Mouse (Mus musculus) kidney, adult 11 months (tissue): ENCODE results near the gene Tctn1.

Source experiments
- DNase-seq: peaks from one replicate; pipeline ENCODE4 v3.0.0; 2022

Gene Tctn1

DNA sequence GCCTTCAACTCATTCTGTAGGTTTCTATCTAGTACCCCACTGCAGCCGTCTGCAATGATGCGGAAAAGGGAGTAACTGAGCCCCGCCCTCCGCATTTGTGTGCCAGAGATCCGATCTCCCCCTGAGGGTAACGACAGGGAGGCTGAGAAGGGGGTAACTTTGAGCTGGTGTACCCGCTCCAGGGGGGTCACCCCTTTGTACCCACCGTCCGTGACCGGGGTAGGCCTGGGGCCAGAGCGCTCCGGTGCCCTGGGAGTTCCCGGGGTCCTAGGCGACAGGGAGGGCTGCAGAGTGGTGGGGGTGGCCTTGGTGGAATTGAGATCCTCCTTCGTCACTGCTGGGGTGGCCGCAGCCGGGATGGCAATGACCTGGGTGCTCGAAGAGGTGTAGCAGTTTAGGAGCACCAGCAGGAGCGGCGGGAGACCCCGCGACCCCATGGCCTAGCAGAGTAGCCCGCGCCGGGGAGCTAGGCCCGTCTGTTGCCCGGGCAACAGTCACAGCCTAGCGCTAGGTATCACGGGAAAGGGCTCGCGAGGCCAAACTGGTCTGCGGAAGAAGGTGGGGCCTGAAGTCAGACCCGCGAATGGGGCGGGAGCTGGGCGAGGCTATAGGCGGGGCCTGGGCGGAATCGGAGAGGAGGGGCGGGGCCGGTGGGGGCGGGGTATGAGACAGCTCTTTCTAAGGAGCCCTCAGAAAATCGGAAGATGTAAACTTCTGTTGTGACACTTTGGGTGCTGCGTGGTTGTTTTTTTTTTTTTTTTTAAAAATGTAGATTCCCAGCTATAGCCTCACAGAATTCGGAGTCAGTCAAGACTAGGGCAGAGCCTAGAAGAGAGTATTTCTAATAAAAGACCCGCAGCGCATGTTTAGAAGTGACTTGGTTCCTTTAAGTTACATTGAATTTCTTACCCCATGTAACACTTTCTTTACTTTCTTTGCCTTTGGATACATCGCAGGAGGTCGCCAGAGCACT lies at the start of gene Tctn1:
Tctn1 (minus strand) TSS at position 528 of the 973 bp plus-strand sequence.
- peak; percentile 84 for DNase-seq

DNA sequence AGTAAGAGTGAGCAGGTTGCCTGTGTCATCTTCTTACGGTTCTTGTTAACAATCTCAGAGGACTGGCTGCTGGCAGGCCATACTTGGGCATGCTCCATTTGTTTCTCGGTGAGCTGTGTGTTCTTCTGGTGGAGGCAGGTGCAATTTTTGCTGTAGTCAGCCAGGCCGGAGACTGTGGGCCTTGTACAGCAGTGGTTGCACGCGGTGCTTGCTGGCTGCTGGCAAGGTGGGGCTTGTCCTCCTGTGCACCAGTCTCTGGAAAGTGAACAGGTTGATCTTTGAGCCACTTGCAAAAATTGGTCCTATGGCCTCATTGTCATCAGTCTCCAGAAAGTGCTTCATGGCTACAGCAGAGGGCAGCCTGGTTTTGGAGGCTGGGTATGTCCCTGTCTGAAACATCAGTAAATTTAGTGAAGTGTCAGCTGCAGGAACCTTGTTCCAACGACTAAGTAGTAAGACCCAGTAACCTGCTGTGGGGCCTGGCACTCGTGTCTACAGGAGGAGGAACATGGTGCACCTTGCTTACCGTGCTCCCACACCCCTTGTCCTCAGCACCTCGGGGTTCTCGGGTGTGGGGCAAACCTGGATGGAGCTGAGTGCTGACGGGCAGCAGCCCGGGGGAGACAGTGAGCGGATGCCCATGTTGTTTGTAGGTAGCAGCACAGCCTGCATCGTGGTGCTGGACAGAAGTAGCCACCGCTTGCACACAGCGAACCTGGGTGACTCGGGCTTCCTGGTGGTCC lies 48.9 kb upstream of the Tctn1 start:
- peak; percentile 62 for DNase-seq

DNA sequence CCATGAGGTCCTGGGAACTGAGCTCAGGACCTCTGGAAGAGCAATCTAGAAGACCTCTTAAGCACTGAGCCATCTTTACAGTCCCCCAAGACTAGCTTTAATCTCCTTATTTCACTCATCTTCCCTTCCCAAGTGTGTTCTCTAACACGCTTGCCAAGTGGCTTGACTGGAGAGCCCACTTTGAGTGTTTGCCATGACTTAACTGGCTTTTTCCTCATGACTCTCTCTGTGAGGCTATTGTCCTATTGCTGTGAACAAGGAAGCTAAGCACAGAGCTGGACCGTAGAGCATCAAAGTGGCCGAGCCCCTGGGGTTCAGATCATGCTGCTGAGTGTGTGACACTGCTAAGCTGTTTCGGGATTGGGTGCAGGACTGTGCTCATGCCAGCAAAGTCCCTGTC lies 48.1 kb upstream of the Tctn1 start:
- DNase-seq, result no peak

DNA sequence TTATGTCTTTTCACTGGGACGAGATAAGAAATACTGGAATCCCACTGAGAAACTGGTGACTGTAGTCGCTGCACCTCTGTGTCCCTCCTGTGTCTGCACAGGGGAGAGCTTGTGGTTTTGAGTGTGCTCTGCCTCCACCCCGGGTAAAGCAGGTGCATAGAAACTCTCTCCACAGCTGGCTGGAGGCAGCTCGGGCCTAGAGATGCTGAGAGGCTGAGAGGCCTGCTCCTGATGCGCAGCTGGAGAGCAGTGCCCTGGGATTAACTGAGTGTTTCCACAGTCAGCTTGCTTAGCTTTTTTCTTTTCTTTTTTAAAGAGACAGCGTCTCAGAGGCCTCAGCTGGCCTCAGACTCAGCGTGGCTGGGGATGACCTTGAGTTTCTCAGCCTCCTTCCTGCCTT lies 47.4 kb upstream of the Tctn1 start:
- no peak for DNase-seq

DNA sequence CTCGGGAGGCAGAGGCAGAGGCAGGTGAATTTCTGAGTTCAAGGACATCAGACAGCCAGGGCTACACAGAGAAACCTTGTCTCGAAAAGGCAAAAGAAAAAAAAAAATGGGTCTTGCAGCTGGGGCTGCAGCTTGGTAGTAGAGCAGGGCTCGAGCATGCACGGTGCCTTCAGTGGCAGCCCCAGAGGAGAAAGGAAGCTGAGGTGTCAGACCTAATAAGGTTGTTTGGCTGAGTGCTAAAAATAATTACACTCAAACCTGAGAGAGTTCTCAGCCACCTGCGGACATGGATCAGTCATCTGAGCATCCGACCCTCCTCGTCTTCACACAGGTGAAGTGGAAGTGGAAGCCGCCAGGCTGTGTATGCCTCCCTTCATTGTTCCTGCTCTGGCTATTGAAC lies 46.4 kb upstream of the Tctn1 start:
- DNase-seq, result no peak

DNA sequence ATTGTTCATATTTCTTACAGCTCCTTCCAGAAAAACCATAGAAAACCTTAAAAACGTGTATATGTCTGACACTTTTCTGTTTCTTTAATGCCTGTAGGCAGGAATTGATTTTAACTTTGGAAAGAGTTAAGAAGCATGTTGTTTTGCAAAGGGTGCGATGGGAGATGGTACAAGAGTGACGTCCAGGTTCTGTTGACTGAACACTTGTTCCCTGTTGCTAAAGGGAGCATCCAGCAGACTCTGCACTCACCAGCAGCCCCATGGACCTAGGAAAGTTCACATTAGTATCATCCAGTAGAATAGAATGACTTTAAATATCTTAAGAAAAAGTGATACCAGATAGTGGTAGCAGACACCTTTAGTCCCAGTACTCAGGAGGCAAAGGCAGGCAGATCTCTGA lies 42.3 kb upstream of the Tctn1 start:
- no peak for DNase-seq

DNA sequence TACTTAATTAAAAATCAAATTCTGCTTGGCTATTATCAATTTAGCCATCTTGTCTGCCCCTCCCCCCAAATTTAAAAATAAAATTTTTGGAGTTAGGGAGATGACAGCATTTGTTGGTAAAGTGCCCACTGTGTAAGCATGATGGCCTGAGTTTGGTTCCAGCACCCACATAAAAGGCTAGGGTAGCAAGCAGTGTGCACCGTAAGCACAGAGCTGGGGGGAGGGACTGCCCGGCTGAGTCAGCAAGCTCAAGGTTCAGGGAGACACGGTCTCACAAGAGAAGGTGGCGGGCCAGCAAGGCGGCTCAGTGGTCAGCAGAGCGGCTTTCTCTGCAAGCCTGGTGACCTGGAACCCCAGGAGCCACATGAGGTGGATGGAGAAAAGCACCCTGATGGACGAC lies 41.2 kb upstream of the Tctn1 start:
- peak; percentile 83 for DNase-seq

DNA sequence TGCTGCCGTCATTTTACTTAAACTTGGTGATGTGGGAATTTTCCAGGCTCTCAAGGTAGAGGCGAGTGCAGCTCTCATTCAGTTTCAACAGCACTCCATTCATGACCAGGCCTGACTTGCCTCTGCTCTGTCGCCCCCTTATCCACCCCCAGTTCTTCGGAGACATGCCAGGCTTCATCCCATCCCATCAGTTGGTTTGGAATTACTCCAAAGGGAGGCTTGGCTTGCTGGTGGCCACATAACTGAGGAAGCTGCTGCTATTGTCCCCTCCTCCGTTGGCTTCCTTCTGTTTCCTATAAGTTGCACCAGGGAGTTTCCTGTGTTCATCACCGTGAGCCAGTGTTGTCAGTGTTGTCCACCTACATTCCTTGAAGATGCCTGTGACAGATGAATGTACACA lies 40.3 kb upstream of the Tctn1 start:
- no peak for DNase-seq

DNA sequence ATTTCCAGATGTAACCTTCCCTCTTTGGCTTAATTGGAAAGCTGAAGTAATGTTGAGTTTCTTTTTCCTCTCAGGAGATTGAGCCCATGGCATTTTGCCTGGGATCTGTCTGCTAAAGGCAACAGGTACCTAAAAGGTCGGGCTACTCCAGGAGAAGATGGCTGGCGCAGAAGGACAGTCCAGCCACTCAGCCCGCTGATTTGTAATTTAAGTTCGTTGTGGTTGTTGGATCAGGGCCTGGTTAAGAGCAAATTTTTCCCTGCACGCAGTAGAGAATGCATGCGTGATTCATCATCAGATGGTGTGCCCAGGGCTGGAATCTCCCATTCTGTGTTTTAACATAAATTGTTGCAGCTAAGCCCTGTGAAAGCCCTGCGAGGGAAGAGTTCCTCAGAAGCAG lies 39.7 kb upstream of the Tctn1 start:
- no peak for DNase-seq

DNA sequence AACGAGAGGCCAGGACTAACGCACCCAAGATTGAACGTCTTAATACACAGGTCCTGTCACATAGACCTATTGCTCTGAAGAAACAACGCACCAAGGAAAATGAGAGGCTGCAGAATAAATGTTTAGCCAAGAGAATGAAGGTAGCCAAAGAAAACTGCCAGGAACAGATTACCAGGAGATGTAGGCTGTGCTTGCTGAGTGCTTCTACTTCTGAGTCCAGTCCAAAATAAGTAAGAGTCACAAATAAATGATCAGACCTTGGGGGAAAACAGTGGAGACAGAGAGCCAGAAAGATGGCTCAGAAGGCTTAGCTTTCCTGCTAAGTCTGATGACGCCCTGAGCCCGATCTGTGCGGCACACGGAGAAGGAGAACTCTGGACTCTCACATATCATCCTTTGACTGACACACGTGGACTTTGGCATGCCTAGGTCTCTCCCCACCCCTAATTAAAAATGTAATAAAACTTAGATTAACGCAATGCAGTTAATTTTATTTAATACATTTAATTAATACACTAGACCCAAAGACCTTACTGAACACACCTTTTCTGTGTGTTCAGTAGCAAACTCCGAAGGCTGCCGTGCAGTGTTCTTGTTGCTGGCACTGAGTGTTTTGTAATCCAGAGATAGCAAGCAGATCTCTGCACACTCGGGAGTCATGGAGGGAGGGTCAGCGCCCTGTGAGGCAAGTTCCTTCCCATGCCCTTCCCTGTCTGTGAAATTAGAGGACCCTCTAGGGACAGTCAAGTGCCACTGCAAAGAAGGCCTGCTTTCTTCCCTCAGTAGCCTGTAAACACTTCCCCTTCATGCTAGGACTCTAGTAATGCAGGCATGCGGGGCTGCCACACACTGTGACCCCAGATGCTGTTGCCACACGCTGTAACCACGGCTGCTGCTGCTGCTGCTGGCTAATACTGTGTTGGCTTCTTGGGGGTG lies 38.8 kb upstream of the Tctn1 start:
- no peak for DNase-seq

DNA sequence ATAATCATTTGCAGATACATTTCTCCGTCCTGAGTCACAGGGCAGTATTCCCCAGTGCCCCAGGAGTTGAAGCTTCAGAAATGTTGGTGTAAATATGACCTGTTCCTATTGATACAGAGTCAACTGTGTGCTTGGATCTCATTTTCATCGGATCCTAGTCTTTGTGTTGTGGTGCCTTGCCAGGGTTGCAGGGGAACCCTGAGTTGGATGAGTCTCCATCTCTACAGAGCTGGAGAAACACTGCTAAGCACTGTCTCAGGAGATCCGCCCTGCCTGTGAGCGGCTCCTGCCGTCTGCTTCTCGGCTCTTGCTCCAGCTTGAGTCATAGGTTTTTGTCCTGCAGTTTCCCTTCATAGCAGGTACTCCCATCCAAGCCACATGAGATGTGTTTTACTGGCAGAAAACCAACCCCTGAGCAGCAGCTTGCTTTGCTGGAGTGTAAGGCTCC lies 35.8 kb upstream of the Tctn1 start:
- no peak for DNase-seq

DNA sequence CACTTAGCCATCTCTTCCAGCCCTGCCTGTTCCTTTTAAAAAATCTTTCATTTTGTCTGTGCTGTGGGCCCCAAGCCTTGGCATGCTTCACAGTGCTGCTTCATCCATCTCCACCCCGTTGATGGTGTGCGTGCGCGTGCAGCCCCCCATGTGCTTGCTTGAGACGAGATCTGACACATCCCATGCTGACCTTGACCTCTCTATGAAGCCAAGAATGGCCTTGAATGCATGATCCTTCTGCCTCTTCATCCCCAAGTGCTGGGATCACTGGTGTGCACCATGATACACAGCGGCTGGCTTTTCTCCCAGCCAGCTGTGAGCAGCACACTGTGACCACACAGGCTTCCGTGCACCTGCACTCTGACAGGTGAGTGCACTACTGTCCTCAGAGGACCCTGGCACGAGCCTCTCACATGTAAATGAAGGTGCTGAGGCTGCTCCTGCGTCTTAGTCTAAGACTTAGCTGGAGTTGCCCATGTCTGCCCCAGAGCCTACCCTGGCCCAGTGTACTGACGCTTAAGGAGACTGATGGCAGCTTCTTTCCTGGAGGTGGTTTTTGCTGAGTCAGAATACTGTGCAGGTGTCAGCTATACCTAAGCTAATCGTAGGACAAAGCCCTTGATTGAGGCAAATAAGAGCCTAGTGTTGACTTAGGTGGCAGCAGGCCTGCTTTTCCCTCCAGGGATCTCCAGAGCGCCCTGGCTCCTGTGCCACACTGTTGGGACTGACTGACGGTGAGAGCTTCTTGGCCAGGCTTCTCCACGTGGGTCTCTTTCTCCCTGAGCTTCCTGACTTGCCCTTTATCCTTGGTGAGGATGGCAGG lies 31.1 kb upstream of the Tctn1 start:
- DNase-seq, result no peak

DNA sequence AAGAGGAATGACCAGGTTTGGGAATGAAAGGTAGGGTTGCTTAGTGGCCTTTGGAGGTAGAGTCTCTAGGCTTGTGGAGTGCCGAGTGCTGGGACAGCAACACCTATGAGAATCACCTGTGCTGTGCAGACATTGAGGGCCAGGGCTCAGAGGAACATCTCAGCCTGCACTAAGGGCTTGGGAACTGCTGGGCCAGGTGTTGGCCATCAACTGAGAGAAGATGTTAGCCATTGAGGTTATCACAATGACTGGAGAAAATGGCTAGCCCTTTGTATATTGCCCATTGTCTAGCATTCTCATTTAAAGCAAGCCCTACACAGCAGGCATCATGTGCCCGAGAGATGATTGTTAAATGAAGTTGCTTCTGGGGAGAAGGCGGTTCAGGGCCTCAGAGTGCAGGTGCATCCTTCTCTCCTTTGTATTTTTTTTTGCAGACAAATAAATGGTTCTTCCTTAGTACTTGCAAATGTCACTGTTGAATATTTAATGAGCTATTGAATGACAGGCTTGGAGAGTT lies 30.0 kb upstream of the Tctn1 start:
- DNase-seq, result no peak

DNA sequence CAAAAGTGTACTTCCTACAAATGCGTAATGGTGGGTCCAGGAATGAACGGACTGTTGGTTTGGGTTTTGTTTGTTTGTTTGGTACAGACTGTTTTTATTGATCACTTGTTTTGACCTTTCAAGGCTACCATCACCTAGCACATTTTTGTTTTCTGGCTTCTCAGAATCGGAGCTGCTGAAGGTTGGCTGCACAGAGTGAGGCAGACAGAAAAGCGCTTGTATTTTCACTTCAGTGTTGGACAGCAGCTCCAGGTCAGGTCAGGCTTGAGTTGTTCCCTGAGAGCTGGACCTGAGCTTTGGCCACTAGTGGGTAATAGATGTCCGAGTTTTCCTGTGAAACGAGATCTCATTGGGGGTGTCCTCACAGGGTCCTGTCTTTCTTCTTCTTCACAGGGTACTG lies 28.9 kb upstream of the Tctn1 start:
- DNase-seq, result no peak

DNA sequence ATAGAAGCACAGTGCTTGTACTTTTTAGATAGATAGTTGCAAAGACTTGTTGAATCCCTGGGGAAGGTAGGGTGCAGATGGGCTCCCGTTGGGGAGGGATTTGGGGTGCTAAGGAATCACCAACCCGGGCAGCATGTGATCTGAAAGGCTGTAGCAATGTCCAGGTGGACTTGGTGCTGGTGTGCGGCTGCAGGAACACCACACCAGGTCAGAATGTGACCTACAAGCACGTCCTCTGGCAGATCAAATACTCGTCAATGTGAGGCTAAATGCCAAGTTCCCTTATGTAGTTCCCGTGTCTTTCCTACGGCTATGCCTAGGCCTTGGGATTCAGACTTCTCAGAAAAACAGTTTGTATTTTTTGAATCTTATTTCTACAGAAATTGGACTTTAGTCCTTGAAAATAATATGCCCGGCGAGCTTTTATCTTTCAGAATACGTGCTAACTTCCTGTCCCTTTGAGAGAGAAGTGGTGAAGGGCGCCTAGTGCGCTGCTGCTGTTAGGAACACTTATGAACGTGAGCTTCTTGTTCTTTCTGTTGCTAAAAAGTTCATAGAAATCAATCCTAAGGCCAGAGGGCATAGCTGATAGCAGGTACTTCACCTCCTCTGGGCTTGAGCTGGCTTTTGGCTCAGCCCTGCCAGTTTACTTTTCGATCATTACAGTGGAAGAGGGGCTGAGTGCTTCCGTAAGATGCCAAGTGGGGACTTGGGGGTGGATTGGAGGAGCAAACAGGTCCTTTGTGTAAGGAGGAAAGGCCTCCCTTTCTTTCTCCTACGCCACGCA lies 27.5 kb upstream of the Tctn1 start:
- DNase-seq, result no peak

DNA sequence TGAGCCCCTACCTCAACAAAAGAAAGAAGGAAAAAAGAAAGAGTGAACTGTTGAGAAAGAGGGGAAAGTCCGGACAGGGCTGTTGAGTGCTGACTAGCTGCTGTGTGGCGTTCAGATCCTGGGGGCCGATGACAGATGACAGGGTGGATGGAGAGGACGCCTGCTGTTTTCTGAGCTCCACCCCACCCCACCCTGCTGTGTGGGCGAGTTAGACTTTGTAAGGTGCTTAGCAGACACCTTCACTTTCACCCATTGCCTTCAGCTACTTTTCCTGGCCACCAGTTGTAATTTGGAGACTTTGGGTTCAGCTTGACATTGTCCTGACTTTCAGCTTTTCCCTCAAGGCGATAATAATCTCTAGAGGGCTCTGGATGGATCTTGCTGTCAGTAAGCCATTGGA lies 26.9 kb upstream of the Tctn1 start:
- DNase-seq, result no peak

DNA sequence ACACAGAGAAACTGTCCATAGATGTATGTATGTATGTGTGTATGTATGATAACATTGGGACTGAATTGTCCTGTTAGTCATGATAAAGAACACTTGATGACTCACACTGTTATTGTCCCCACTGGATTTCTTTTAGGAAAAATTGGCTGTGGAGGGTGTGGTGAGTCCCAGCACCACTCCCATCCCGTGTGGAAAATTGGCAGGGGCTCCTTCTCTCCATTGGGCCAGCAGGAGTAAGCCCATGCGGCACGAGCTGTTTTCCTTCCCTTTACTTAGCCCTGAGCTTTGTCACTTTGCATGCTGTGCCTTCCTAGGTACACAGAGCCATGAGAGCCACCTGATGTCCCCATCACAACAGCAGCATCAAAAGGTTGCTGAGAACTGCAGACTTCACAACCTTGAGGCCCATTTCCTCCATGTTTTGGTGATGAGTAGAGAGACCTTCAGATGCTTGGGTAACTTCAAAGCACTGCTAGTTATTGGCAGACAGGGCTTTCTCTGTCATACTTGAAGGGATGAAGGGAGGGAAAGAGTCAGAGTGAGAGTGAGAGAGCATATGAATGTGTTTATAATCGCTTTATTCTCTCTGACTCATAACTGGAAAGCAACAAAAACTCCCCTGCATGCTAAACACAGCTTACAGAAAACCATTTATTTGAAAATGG lies 24.0 kb upstream of the Tctn1 start:
- DNase-seq, result no peak

DNA sequence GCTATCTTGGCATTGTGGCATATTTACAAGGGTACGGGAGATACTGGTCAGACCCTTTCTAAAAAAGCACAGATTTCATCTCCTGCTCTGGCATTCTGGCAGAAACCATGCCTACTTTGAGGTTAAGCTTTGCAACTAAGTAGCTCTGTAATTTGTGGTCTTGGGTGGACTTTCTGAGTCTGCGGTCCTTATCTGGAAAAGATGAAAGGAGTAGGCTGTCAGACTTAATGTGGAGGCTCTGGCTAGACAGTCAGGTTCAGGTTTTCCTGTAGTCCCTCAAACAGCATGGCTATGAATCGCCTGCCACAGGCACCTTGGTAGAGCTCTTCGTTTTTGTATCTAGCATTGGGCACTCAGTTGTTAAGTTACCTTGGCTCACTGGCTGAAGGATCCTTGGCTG lies 22.8 kb upstream of the Tctn1 start:
- no peak for DNase-seq

DNA sequence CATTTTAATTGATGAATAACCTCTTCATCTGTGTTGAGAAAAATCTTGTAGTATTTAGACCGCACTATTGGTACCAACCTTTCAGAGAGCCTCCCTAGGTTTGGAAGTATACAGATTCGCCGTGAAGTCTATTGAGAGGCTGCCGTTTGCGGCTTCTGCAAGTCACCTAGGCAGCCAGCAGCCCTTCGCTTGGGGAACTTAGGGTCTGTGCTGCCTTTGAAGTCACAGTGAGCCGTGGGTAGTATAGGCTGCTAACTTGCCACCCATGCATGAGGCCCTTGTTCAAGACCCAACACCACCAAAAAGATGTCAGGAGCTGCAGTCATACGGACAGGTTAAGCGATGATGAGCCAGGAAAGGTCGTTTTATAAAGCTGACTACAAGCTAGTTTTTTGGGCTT lies 21.9 kb upstream of the Tctn1 start:
- DNase-seq, result no peak

DNA sequence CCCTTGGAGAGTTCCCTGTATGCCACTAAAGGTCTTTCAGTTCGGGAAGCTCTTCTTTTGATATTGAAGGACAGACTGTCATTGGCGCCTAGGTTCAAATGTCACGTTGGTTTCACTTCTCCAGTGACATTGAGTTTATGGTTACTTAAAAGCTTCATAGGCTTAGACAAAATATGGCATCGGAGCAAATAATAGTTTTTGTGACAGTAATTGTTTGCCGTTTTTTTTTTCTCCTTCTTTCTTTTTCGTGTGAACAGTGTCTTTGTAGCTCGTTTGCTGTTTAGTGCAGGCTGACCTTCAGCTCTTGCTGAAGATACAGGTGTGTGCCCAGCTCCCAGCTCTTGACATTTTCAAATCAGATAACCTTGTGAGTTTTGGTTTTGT lies 21.5 kb upstream of the Tctn1 start:
- DNase-seq, result no peak
